In genomic region chr2:22723927-22724534, GRCm38 (mm10) we compare ENCODE assay signal across 17 mouse cellular contexts. TPM values are rescaled to one million over a fixed set of nuclear protein-coding genes. Genes with fewer than 3 reads are reported as not detected.
DNase-seq lines count a peak whose midpoint lies in the region; ATAC-seq and TF ChIP-seq lines count a peak whose summit lies in the region.
"Had no signal": no experiment of that assay in that cellular context is flagged by ENCODE, and none has a peak within 500 bp of the region (broad histone marks: within the 10 kb centered on the region; RNA-seq: fewer than 3 reads in every experiment).

No protein-coding gene starts in this region.

- H3K36me3 ChIP-seq in CH12.LX (replicated peaks in 1 of 2; ENCODE audit: control insufficient read depth in 1 of 2, insufficient read depth in 1 of 2, low read length in 1 of 2) = no peaks in the 10 kb centered on the region
- H3K36me3 ChIP-seq: embryonic facial prominence, embryonic 10.5 days; neural tube, embryonic 13.5 days had no signal

- H3K27ac ChIP-seq in CH12.LX (ENCODE audit: insufficient read depth, low read depth) = no peak overlapping the region
- H3K27ac ChIP-seq: embryonic facial prominence, embryonic 10.5 days; kidney, postnatal 0 days; neural tube, embryonic 13.5 days had no signal

- no peaks in the 10 kb centered on the region for H3K27me3 ChIP-seq in CH12.LX (replicated peaks)
- H3K27me3 ChIP-seq: neural tube, embryonic 13.5 days had no signal

- TF ChIP-seq CTCF in CH12.LX (conservative IDR thresholded peaks at IDR 0.05 in 1 of 2, IDR thresholded peaks at IDR 0.05 in 1 of 2; ENCODE audit: low read depth in 2 of 2, low read length in 2 of 2) = no peak

- peaks cover 0 to 10% of the 10 kb centered on the region in 2 experiments; a peak in 1 of 4 replicates for H3K4me1 ChIP-seq in CH12.LX (ENCODE audit: control insufficient read depth in 1 of 2, insufficient read depth in 2 of 2)
- H3K4me1 ChIP-seq: embryonic facial prominence, embryonic 10.5 days; neural tube, embryonic 13.5 days had no signal

- H3K4me2 ChIP-seq in CH12.LX (ENCODE audit: insufficient read depth, low read depth, poor library complexity, severe bottlenecking) = no peak overlapping the region
- H3K4me2 ChIP-seq: neural tube, embryonic 13.5 days had no signal

- ATAC-seq in granulocyte monocyte progenitor cell, adult 5-6 weeks (replicated peaks; ENCODE audit: poor library complexity, severe bottlenecking) = peak; percentile 33; the same call in 1 of the 2 replicates
- ATAC-seq: inflammation-experienced regulatory T-cells, adult 6 months; midbrain, embryonic 16.5 days had no signal

- no peaks in the 10 kb centered on the region for H3K9me3 ChIP-seq in CH12.LX (replicated peaks; ENCODE audit: low read length)
- H3K9me3 ChIP-seq: embryonic facial prominence, embryonic 10.5 days; neural tube, embryonic 13.5 days had no signal

- H3K4me3 ChIP-seq in CH12.LX (replicated peaks in 1 of 3; ENCODE audit: low read depth in 2 of 3, low read length in 2 of 3, poor library complexity in 1 of 3) = no peak overlapping the region
- H3K4me3 ChIP-seq: embryonic facial prominence, embryonic 10.5 days; neural tube, embryonic 13.5 days had no signal

- in situ Hi-C loops in CH12.LX (cut with MboI; ENCODE audit: low pct_ligation_motif_present, low pct_unique_long_range_greater_than_20kb, low sequenced_read_pairs) = no loop called here

- peak; percentile 49 to 75 for DNase-seq in adrenal gland, adult (ENCODE audit: inconsistent age in 2 of 2, low spot score in 1 of 2)
- DNase-seq in adrenal gland, postnatal 4 days (ENCODE audit: low spot score in 2 of 2) = no peak
- peak; percentile 24 for DNase-seq in CH12.LX (ENCODE audit: extremely low read depth)
- peak; percentile 39 for DNase-seq in adrenal gland, adult 8-10 months
- no peak for DNase-seq in cerebellum, postnatal 4 days (ENCODE audit: low spot score in 2 of 2)
- DNase-seq in kidney, adult 9 months = no peak
- DNase-seq in B cell, adult 2 months = no peak
- DNase-seq: cerebellum, adult 8-10 months; heart, adult 18-20 months; lung, adult 18-20 months; retina, postnatal 1 day had no signal

- TF ChIP-seq RAD21 in CH12.LX (IDR thresholded peaks at IDR 0.05; ENCODE audit: low read depth, low read length) = no peak

- TF ChIP-seq EP300 in CH12.LX (IDR thresholded peaks at IDR 0.05; ENCODE audit: low read length) = no peak

- no peaks in the 10 kb centered on the region for H3K79me2 ChIP-seq in CH12.LX (replicated peaks; ENCODE audit: control insufficient read depth, extremely low read depth, insufficient read depth, poor library complexity, severe bottlenecking)

- no peak for TF ChIP-seq POLR2A in CH12.LX (IDR thresholded peaks at IDR 0.05; ENCODE audit: low read depth, low read length)

- no peak overlapping the region for H3K9ac ChIP-seq in CH12.LX (ENCODE audit: insufficient read depth, low read depth)
- H3K9ac ChIP-seq: neural tube, embryonic 13.5 days had no signal

- dilution Hi-C loops in CH12.LX (cut with MboI; ENCODE audit: extremely low pct_ligation_motif_present, extremely low pct_unique_long_range_greater_than_20kb, low sequenced_read_pairs) = no loop called here

TF ChIP-seq in CH12.LX, 34 proteins besides CTCF, POLR2A, EP300 and RAD21:
- TF ChIP-seq E2F4 (IDR thresholded peaks at IDR 0.05; ENCODE audit: insufficient replicate concordance, low read depth, low read length) (no peak), MEF2A (IDR thresholded peaks at IDR 0.05; ENCODE audit: borderline replicate concordance, low read depth, low read length) (no peak)

RNA-seq across cellular contexts. Expression of gene Apbb1ip, which starts 49.9 kb away (rescaled TPM):
- 1 to 10 TPM; 3.9 to 4.0 TPM for total RNA-seq in adrenal gland, postnatal 4 days (2021)
- total RNA-seq in CH12.LX (2012; rRNA removed) (4.0 and 5.6 TPM in 2 replicates), CH12.LX (2014; rRNA removed) (2.7 and 3.5 TPM in 2 replicates)
- 51.4 and 59.9 TPM in 2 replicates for polyA plus RNA-seq in CH12.LX (2012; ENCODE audit: insufficient read length, low read depth)
- 1 to 10 TPM; 3.1 to 6.2 (median 5.0) TPM for total RNA-seq in adrenal gland, adult 8-10 months (2022)
- total RNA-seq in granulocyte monocyte progenitor cell, adult 5-6 weeks (2014; fragmentation: Nextera tagmentation) = 110 and 134 TPM in 2 replicates
- 18.7 and 22.9 TPM in 2 replicates for total RNA-seq in granulocyte monocyte progenitor cell, adult 5-6 weeks (2017)

Comparison
In these comparisons a context has a peak if more than half of its experiments do, and no peak if none do; other contexts are left out.
1. DNase-seq: peak in adrenal gland, adult (2 of 2), CH12.LX (single experiment) and adrenal gland, adult 8-10 months (single experiment); none in adrenal gland, postnatal 4 days (0 of 2), cerebellum, postnatal 4 days (0 of 2), kidney, adult 9 months (single experiment) and B cell, adult 2 months (0 of 2).